Mouse (Mus musculus) frontal cortex, postnatal 14 days (tissue): Measurements from ENCODE around the gene Mllt6.
"Not testable (repeated sequence)": the region's sequence is repeated elsewhere in the genome, so short reads cannot be mapped to it uniquely, and the experiment has no call there.

Experiments
- DNase-seq, 2 experiments: peaks; one replicate each; pipeline ENCODE4 v3.0.0; 2022; ENCODE audit warnings: low spot score in 2 of 2

Mllt6 gene

DNA sequence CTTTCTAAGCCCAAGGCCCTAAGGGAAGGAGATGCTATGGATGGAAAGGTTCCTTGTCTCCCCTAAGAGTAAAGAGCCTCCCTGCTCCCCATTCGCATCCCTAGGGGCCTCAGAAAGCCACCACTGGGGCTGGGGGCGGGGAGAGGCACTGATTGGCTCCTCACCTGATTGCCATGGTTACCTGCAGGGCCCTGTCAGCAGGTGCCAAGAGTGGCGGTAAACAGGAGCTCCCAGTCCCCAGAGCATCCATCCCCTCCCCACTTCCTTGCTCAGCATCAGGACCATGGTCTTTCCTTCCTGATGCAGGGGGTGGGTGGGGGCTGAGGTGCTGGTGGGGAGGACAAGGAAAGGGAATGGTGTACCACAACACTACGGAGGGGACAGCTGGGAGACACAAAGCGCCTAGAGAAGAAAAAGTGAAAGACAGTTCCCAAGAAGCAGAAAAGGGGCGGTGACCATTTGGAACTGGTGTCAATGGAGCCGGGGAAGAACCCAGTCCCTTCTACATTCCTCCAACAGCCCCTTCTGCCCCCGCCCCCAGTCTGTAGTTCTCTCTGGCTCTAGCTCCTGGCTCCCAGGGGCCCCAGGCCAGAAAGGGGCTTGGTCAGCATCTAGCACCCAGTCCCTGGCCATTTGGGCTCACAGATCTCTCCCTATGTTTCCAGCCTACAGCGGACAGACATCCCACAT lies 32.6 kb downstream of the Mllt6 start:
- DNase-seq: no peak

GRCm38 (mm10) chr11:97696669-97697068 lies 33.5 kb downstream of the Mllt6 start:
- DNase-seq: no peak

DNA sequence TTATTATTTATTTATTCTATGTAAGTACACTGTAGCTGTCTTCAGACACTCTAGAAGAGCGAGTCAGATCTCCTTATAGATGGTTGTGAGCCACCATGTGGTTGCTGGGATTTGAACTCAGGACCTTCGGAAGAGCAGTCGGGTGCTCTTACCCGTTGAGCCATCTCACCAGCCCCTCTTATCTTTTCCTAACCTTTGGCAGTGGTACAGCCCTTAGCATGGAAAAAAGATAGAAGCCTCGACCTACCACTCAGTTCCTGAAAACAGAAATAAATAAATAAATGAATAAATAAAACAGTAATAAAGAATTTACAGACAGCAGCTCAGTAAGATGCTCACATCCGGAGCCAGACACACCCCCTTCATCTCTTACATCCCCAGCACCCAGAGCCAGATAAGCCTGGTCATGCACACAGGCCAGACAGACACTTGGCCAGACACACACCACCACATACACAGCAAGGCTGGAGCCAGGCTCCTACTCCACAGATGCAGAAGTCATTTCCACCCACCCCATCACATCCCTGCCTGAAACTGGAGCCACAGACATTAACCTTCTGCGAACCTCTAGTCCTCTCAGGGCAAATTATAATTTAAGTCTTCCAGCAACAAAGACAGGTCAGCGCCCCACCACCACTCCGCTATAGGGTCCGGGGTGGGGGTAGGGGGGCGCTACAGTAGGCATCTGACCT lies 34.1 kb downstream of the Mllt6 start:
- no peak for DNase-seq

DNA sequence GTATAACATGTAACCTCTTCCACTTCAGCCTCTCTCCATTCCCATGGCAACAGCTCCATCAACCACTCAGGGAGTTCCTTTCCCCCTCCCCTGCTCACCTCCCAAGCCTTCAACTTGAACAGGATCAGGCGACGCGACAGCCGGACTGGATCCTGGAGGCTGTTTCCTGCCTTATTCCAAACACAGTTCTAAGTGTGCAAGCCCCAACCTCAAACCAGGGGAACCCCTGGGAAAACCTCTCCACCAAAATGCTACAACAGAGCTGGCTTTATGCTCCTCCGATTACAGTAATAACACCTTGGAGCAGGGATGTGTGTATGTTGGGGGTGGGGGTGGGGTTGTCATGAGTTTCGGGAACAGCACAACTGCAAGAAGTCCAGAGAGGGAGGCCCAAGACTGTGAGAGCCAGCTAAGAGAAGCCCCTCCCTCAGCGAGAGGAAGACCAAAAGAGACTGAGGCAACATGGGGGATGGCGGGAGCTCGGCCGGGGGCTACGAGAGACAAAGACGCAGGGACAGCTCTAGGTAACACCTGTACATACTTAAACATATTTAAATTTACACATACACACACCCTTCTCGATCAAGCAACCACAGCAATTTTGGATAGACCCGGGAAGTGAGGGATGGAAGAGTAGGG lies 34.8 kb downstream of the Mllt6 start:
- DNase-seq: no peak

GRCm38 (mm10) chr11:97698741-97699611 lies 35.8 kb downstream of the Mllt6 start:
- DNase-seq: peak; percentile 56 to 57

GRCm38 (mm10) chr11:97699626-97700002 lies 36.4 kb downstream of the Mllt6 start:
- DNase-seq: peak; percentile 83 to 86

DNA sequence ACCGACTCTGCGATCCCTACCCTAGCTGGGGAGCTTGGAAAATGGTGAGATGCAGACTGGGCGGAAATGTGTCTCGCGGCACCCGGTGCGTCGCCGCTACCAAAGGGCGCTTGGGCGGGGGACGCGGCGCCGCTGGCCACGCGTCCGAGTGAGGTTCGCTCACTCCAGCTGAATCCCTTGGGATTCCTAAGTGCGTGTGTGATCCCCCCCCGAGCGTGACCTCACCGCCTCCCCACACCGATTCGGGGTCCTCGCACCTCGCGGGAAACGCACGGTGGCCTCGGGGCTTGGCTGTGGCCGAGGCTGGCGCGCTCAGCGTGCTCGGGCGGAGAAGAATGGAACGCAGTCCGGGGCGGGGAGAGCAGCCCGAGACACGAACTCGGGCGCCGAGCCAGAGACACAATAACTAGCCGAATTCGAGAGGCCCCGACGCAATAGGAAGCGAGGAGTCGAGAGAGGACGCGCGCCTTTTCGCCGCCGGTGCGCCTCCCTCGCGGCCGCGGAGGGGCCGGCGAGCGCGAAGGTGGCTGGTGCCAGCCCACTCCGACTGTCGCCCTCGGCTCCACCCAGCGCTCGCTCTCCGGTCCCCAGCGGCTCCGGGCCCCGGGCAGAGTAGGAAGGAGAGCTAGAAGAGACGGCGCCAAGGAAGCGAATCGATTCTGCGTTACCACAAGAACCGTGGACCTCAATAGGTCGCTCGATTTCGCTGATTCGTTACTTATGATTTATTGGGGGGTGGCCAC lies 37.0 kb downstream of the Mllt6 start, which contains the start of gene Pcgf2:
Gene Pcgf2 (minus strand): TSS at position 495 of the 743 bp plus-strand sequence.
- peak; percentile 61 to 67 for DNase-seq

DNA sequence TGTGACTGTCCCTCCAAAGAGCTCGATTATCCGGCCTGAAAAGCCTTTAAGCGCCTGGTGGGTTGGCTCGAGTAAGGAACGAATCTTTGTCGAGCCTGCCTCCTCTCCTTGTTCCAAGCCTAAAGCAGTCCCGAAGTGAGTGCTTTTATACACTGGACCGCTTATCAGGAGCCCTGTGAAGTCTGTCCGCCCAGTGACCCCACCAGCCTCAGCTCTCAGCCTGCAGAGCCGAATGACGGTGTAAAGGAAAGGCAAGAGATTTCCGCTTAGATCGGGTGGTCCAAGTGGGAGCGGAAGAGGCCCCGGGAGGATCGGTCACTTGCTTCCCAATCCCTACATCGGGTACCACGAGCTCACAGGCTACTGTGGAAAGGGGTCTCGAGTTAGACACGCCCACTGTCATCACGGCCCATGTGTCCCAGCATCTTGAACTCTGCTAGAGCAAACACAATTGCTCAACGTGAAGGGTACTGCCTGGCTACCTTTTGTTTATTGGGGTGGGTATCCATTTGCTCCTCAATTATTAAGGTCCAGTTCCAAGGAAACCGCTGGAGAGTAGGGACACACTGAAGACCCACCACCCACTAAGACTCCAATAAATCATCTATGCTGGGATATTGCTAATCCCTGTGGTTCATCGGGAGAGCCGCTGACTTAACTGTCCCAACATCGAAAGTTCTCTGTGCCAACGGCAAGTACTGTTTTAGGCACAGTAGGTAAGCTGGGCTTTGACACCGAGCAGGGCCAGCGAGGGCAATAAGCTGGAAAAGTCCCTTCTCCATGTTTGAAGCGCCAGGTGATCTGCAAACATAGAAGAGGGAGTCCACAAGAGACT lies 37.7 kb downstream of the Mllt6 start:
- no peak for DNase-seq

DNA sequence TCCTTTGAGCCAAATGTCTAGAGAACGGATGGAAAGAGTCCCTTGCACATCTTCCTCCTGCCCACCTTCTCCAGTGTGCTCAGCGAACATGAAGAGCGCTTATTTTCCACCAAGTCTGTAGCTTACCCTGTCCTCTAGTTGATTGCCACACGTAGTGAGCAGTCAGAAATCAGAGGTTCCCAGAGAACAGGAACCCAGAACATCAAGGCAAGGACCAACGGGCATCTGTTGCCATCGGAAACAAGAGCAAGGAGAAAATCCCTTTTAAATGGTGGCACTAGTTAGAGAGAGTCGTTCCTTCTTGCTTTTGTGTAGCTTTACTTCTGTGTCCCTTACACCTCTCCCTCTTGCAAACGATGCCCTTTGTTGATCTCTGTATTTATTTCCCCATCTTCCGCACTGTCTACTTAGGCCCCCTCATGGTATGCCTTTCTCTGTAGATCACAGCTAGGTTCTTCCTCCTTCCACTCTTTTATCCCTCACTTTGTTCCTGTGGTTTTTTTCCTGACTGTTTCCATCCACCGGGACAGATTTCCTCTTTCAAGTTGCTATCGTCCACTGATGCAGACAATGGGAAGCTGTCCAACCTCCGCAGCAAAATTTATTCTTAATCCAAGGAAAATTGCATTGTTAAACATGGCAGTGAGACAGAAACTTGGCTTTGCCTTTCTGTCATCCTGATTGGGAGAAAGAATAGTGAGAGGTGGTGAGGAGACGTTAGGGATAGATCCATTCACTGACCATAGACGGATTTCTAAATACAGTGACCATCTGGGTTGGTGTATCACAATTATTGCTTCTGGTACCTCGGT lies 38.6 kb downstream of the Mllt6 start:
- DNase-seq: no peak

- DNase-seq: peak; percentile 83 to 93
Measured at GRCm38 (mm10) chr11:97702393-97702745, 39.2 kb downstream of the Mllt6 start.

DNA sequence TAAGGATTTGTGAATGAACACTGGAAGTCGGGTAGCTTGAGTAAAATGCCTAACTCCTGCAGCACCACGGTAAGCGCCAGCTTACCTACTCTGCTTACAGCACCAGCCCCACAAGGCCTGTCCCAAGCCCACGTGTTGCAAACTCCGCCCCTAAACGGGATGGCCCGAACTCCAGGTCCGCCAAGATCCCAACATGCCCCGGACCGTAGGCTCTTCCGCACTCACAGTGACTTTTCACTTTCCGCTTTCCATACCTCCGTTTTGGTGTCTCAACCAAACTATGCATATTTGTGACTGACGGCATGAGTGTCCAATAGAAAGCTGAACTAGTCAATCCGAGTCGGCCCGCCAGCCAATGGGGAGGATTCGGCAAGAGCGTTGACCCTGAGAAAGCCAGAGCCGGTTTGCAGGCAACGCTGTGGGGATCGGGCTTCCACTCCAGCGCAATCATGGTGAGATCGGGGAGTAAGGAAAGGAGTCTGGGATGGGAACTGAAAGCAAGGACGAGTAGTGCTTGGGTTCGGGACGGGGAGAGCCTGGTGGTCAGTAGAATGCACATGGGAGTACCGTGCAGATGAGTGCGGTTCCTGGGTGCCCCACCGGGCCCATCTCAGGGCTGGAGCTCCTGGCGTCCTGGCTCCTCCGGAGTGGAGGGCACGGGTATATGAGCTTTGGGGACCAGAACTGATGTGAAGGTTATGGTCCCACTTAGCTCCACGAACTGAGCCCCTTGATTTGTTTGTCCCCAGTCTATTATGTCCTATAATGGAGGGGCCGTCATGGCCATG lies 40.0 kb downstream of the Mllt6 start, which contains the start of gene Psmb3:
Gene Psmb3 (plus strand): TSS at position 361 of the 788 bp plus-strand sequence.
- peak; percentile 99 for DNase-seq

GRCm38 (mm10) chr11:97710067-97710466 lies 46.9 kb downstream of the Mllt6 start:
- not testable (repeated sequence) for DNase-seq

- DNase-seq: no peak
Measured at GRCm38 (mm10) chr11:97711200-97711900, 48.1 kb downstream of the Mllt6 start.

GRCm38 (mm10) chr11:97712286-97712685 lies 49.1 kb downstream of the Mllt6 start:
- no peak for DNase-seq

DNA sequence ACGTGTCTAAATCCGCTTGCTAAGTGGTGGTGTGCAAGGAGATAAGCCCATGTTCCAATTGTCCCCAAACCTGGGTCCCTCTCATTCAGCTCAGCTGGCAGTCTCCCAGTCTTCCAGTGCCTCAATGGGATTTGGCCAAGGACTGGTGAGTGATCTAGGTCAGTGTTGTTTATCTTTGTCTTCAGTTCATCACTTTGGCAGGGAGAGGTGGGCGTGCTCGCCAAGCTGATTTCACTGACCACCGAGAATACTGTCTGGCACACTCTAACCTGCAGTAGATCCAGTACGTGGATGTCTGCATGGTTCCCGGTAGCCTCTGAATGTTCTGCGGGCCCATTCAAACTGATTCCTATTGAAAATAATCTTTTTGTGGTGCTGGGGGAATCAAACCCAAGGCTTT lies 50.7 kb downstream of the Mllt6 start:
- no peak for DNase-seq

GRCm38 (mm10) chr11:97714356-97714755 lies 51.1 kb downstream of the Mllt6 start:
- no peak for DNase-seq

GRCm38 (mm10) chr11:97714784-97715760 lies 51.9 kb downstream of the Mllt6 start:
- DNase-seq: no peak
